Mouse (Mus musculus) midbrain, embryonic 11.5 days (tissue): Measurements from ENCODE around the gene Syt8. TPM values are rescaled to one million over a fixed set of nuclear protein-coding genes. Genes with fewer than 3 reads are reported as not detected.
A peak's percentile ranks its signal among the peaks of the same experiment; 100 is the strongest.

Experiments used
- ATAC-seq: fragments of 200-750 bp; cut with Nextera tagmentation; 2 replicates; pipeline ENCODE4 v1.8.0; 2017; ENCODE audit warnings: moderate TSS enrichment, moderate library complexity; ENCODE audit not compliant: low FRiP score
- DNase-seq: peaks from one replicate; pipeline ENCODE4 v3.0.0; 2015; ENCODE audit warnings: low spot score; ENCODE audit errors: missing footprints
- H3K27ac ChIP-seq: fragments of 300-500 bp; sonication (generic); 2 replicates; pipeline ENCODE4 v1.5.1; 2014; ENCODE audit warnings: low read depth, low read length
- H3K27me3 ChIP-seq: fragments of 300-500 bp; sonication (generic); 2 replicates; pipeline ENCODE4 v1.6.1; 2014; ENCODE audit warnings: mild to moderate bottlenecking, low read length, moderate library complexity, mixed read lengths; ENCODE audit not compliant: control insufficient read depth, insufficient read depth
- H3K36me3 ChIP-seq: fragments of 300-500 bp; sonication (generic); 2 replicates; pipeline ENCODE4 v1.6.1; 2014; ENCODE audit warnings: mild to moderate bottlenecking, low read length, moderate library complexity, mixed read lengths; ENCODE audit not compliant: control insufficient read depth, insufficient read depth
- H3K4me1 ChIP-seq: fragments of 300-500 bp; sonication (generic); 2 replicates; pipeline ENCODE4 v1.6.1; 2014; ENCODE audit warnings: low read length; ENCODE audit not compliant: control insufficient read depth, insufficient read depth
- H3K4me2 ChIP-seq: fragments of 300-500 bp; sonication (generic); 2 replicates; pipeline ENCODE4 v1.6.1; 2014; ENCODE audit warnings: mild to moderate bottlenecking, moderate library complexity
- H3K4me3 ChIP-seq: fragments of 300-500 bp; sonication (generic); 2 replicates; pipeline ENCODE4 v1.5.1; 2014; ENCODE audit warnings: low read depth, low read length
- H3K9ac ChIP-seq: fragments of 300-500 bp; sonication (generic); 2 replicates; pipeline ENCODE4 v1.6.1; 2014; ENCODE audit warnings: low read length
- H3K9me3 ChIP-seq: fragments of 300-500 bp; sonication (generic); 2 replicates; pipeline ENCODE4 v1.6.1; 2016; ENCODE audit warnings: low read length; ENCODE audit not compliant: control insufficient read depth
- WGBS: fragments of 180-500 bp; shearing (Covaris S2); extraction: QIAGEN DNeasy Blood & Tissue Kit; methylation state at CpG from one replicate; pipeline ENCODE4 v1.1.7; 2014; 5-methylcytosine and 5-hydroxymethylcytosine counted together
- polyA plus RNA-seq: library from polyadenylated mRNA; unstranded; fragments of >200 nt; fragmentation: Nextera tagmentation; extraction: Ambion mirVana; gene quantifications from 2 replicates; pipeline ENCODE4 v1.2.1, GENCODE M21; 2014

Syt8 gene
- polyA plus RNA-seq, 1 experiment from 2014 or later: not detected

DNA sequence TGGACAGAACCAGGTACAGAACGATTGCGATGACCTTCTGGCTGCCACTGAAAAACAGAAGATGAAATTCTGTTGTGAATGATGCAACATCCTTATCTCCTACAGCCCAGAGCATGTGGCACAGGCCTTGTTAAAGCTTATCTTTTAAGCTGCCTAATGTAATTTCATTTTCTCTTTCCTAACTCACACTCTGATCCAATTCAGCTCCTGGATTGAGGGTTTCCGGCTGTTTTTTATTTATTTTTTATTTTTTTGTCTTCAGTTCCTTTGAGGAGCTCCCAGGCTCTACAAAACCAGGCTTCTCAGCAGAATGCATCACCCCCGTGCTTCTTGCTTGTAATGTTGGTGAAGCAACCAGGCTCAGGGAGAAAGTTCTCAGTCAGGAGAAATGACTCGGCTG lies 14.8 kb upstream of the Syt8 start:
- ATAC-seq (no peak), DNase-seq (no peak)
- Histone ChIP-seq H3K27me3 (no peaks in the 10 kb centered on the region), H3K36me3 (no peaks in the 10 kb centered on the region), H3K9ac (no peak overlapping the region), H3K9me3 (no peaks in the 10 kb centered on the region; the same call in 1 of the 2 replicates), H3K27ac (no peak overlapping the region), H3K4me3 (no peak overlapping the region), H3K4me2 (no peak overlapping the region), H3K4me1 (no peaks in the 10 kb centered on the region)
- WGBS: 91% methylated on average over 5 of the region's 5 CpGs

DNA sequence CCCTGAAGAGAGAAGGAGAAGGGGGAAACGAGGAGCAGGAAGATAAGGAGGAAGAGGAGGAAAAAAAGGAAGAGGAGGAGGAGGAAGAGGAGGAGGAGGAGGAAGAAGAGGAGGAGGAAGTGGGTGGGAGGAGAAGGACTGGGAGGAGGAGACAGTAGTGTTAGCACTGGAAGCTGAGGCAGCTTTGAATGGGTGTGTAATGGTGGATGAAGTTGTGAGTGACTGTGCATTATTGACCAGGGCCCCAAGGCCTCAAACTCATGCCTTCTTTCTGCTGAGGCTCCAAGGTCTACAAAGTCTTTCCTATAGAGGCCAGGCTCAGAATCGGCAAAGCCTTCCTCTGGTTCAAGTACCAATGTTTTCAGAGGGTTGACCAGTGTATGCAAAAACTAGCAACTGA lies 12.8 kb upstream of the Syt8 start:
- Histone ChIP-seq H3K9me3 (no peaks in the 10 kb centered on the region; the same call in 1 of the 2 replicates), H3K4me1 (no peaks in the 10 kb centered on the region), H3K36me3 (no peaks in the 10 kb centered on the region), H3K27ac (no peak overlapping the region), H3K27me3 (no peaks in the 10 kb centered on the region), H3K4me3 (no peak overlapping the region), H3K9ac (no peak overlapping the region), H3K4me2 (no peak overlapping the region)
- DNase-seq (no peak), ATAC-seq (no peak)
- 76% methylated on average over 2 of the region's 2 CpGs for WGBS

GRCm38 (mm10) chr7:142425641-142426213 lies 8.9 kb upstream of the Syt8 start:
- Histone ChIP-seq H3K4me3 (no peak overlapping the region), H3K9me3 (no peaks in the 10 kb centered on the region), H3K27ac (no peak overlapping the region), H3K4me1 (no peaks in the 10 kb centered on the region), H3K36me3 (no peaks in the 10 kb centered on the region), H3K9ac (no peak overlapping the region), H3K27me3 (no peaks in the 10 kb centered on the region; the same call in 1 of the 2 replicates), H3K4me2 (no peak overlapping the region)
- DNase-seq: no peak
- 57% methylated on average over 11 of the region's 11 CpGs for WGBS
- ATAC-seq: no peak

DNA sequence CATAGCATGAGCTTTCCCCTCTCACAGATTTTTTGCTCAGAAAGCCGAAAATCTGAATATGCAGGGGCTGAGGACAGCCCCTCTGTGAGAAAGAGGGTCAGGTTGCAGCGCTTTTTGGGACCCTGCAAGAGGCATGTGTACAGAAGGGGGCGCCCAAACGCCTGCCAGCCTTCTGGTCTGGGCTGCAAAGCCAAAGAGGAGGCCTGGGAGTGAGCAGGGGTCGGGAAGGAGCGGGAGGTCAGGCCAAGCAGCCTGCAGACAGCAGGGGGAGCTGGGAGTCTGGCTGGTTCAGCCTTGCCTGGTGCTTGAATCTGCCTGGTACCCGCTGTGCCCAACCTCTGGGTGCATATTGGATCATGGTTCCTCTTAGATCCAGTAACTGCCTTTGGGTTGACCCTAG lies 6.4 kb upstream of the Syt8 start:
- no peak overlapping the region for H3K4me2 ChIP-seq
- WGBS: 2% methylated on average over 7 of the region's 7 CpGs

DNA sequence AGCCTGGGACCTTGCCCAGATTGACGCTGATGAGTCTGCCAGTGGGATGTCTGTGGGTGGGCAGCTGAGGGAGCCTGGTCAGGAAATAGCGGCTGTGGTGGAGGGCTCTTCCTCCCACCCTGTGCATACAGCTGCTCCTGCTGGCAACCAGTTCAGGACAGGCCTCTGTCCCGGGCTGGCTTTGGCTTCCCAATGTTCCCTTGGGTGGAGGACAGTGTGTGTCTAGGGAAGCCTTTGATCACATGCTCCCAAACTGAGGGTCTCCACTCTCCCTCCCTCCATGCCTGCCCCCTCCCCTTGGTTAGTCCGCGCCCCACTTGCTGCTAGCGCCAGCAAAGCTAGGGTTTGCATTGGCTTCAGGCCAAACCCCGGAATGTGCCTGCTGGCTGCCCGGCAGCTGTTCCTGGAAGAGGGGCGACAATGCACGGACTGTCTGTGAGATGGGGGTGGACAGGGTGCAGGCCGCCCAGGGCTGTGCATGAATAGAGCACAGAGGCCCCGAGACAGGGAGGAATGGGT lies 4.4 kb upstream of the Syt8 start:
- no peak overlapping the region for H3K9ac ChIP-seq
- H3K27ac ChIP-seq: no peak overlapping the region
- ATAC-seq (peak; percentile 70; the same call in 1 of the 2 replicates), DNase-seq (no peak)
- 76% methylated on average over 12 of the region's 12 CpGs for WGBS
- no peaks in the 10 kb centered on the region for H3K4me1 ChIP-seq
- H3K4me2 ChIP-seq: no peak overlapping the region
- no peaks in the 10 kb centered on the region; the same call in 1 of the 2 replicates for H3K27me3 ChIP-seq
- H3K4me3 ChIP-seq: no peak overlapping the region
- no peaks in the 10 kb centered on the region for H3K36me3 ChIP-seq
- no peaks in the 10 kb centered on the region for H3K9me3 ChIP-seq

More for the DNA sequence above, 6.4 kb upstream of the Syt8 start:
- H3K36me3 ChIP-seq: no peaks in the 10 kb centered on the region
- H3K27me3 ChIP-seq: no peaks in the 10 kb centered on the region; the same call in 1 of the 2 replicates
- DNase-seq (peak; percentile 96), ATAC-seq (peak; percentile 75; the same call in 1 of the 2 replicates)
- no peak overlapping the region for H3K4me3 ChIP-seq
- H3K9me3 ChIP-seq: no peaks in the 10 kb centered on the region
- H3K9ac ChIP-seq: no peak overlapping the region
- no peak overlapping the region for H3K27ac ChIP-seq
- H3K4me1 ChIP-seq: no peaks in the 10 kb centered on the region

- no peak overlapping the region for H3K27ac ChIP-seq
Observed at GRCm38 (mm10) chr7:142431106-142431505, 3.5 kb upstream of the Syt8 start.

GRCm38 (mm10) chr7:142433623-142434022 lies 1.0 kb upstream of the Syt8 start:
- no peak for ATAC-seq
- no peak overlapping the region for H3K4me3 ChIP-seq
- H3K9me3 ChIP-seq: no peaks in the 10 kb centered on the region
- DNase-seq: no peak
- no peak overlapping the region for H3K27ac ChIP-seq
- H3K9ac ChIP-seq: no peak overlapping the region
- H3K36me3 ChIP-seq: no peaks in the 10 kb centered on the region
- WGBS: 55% methylated on average over 19 of the region's 19 CpGs
- H3K27me3 ChIP-seq: no peaks in the 10 kb centered on the region; the same call in 1 of the 2 replicates
- no peak overlapping the region for H3K4me2 ChIP-seq
- H3K4me1 ChIP-seq: no peaks in the 10 kb centered on the region

More at GRCm38 (mm10) chr7:142431106-142431505, 3.5 kb upstream of the Syt8 start:
- H3K4me3 ChIP-seq: no peak overlapping the region
- H3K4me1 ChIP-seq: no peaks in the 10 kb centered on the region
- H3K9me3 ChIP-seq: no peaks in the 10 kb centered on the region
- ATAC-seq: no peak
- no peak for DNase-seq
- no peak overlapping the region for H3K9ac ChIP-seq
- 90% methylated on average over 14 of the region's 14 CpGs for WGBS
- H3K36me3 ChIP-seq: no peaks in the 10 kb centered on the region
- no peaks in the 10 kb centered on the region; the same call in 1 of the 2 replicates for H3K27me3 ChIP-seq
- H3K4me2 ChIP-seq: no peak overlapping the region

GRCm38 (mm10) chr7:142435524-142435923 lies 874 bp downstream of the Syt8 start:
- no peaks in the 10 kb centered on the region for H3K4me1 ChIP-seq
- no peak overlapping the region for H3K4me2 ChIP-seq
- H3K36me3 ChIP-seq: no peaks in the 10 kb centered on the region
- H3K9me3 ChIP-seq: no peaks in the 10 kb centered on the region
- WGBS: 23% methylated on average over 4 of the region's 4 CpGs
- H3K4me3 ChIP-seq: no peak overlapping the region
- H3K9ac ChIP-seq: no peak overlapping the region
- no peak overlapping the region for H3K27ac ChIP-seq
- DNase-seq: peak; percentile 98
- ATAC-seq: no peak
- H3K27me3 ChIP-seq: no peaks in the 10 kb centered on the region

GRCm38 (mm10) chr7:142437324-142437723 lies 2.7 kb downstream of the Syt8 start:
- H3K9me3 ChIP-seq: no peaks in the 10 kb centered on the region
- no peaks in the 10 kb centered on the region for H3K4me1 ChIP-seq
- no peaks in the 10 kb centered on the region for H3K27me3 ChIP-seq
- no peak overlapping the region for H3K4me3 ChIP-seq
- no peak overlapping the region for H3K9ac ChIP-seq
- DNase-seq (no peak), ATAC-seq (no peak)
- WGBS: 78% methylated on average over 5 of the region's 5 CpGs
- no peaks in the 10 kb centered on the region for H3K36me3 ChIP-seq
- H3K4me2 ChIP-seq: no peak overlapping the region
- no peak overlapping the region for H3K27ac ChIP-seq
